Mouse (Mus musculus) T-helper 2 cell (primary cell): ENCODE data around the gene Gps1.
"Not testable (repeated sequence)": the region's sequence is repeated elsewhere in the genome, so short reads cannot be mapped to it uniquely, and the experiment has no call there.

ENCODE experiments used
- in situ Hi-C: fragments of 300-600 bp; cut with MboI, MseI; formaldehyde crosslinking; loops from one replicate; pipeline ENCODE4 v1.15.1; 2025; ENCODE audit warnings: high pct_unique_total_duplicates

Gps1 gene

DNA sequence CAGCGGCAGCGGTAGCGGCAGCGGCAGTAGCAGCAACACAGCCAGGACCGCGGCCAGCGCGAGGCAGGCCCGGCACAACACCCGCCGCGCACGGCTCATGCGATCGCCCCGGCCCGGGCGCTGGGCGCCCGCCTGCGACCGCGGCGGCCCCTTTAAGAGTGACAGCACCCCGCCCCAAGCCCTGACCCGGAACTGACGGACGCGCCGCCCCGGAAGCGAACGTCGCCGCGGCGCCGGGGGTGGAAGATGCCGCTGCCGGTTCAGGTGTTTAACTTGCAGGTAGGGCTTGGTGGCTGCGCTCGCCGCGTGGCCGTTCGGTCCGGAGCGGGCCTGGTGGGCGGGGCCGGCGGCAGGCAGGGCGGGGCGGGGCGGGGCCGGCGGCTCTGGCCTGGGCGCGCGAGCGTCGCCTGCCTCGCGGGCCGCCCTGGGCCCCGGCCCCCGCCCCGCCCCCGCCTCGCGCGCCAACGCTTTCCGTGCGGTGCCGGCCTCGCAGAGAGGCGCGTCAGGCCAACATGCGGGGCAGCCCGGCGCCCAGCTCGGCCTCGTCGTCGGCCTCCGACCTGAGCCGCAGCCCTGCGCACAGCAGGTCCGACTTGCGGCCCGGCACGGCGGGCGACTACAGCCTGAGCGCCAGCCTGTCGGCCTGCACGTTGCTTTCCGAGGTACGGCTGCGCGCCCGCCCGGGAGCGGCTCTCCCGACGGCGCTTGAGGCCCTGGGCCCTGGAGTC is at the start of gene Gps1, which contains the start of gene Rfng:
TSS of gene Gps1 (plus strand) at position 209 of the 728 bp plus-strand sequence.
TSS of gene Rfng (minus strand) at position 144 of the 728 bp plus-strand sequence.
- in situ Hi-C loops = no loop called here

DNA sequence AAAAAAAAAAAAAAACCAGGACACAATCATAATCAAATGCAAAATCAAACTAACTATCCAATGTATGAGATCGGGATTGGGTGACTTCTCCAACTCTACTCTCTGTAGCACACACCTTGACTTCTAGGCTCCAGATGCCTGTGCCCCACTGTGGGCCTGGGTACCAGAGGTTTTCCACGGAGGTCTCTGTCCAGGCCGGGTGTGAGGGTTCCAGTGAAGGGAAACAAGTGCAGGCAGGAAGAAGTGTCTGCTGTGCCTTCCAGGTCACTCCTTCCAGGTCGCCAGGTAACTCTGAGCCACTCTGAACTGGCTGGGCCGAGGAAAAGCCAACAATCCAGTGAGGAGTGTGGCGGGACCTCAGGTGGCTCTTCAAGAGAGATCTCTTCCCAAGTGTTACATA is 47.6 kb upstream of the Gps1 start:
- in situ Hi-C loops = no loop called here

DNA sequence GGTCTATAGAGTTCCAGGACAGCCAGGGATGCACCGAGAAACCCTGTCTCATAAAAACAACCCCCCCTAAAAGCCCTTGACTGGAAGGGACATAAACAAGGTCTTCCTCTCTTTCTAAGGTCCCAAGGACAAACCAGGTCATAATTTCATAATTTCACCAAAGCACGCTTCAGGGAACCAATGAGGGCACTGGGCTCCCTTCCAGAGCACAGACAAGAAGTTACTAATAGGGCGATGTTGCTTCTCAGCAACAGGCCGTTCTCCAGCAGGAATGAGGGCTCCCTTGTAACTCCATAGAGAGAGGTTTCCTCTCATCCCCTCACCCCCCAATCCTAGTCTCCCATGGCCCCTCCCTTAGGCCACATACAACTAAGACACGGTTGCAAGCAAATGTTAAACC is 43.1 kb upstream of the Gps1 start:
- in situ Hi-C loops = no loop called here

DNA sequence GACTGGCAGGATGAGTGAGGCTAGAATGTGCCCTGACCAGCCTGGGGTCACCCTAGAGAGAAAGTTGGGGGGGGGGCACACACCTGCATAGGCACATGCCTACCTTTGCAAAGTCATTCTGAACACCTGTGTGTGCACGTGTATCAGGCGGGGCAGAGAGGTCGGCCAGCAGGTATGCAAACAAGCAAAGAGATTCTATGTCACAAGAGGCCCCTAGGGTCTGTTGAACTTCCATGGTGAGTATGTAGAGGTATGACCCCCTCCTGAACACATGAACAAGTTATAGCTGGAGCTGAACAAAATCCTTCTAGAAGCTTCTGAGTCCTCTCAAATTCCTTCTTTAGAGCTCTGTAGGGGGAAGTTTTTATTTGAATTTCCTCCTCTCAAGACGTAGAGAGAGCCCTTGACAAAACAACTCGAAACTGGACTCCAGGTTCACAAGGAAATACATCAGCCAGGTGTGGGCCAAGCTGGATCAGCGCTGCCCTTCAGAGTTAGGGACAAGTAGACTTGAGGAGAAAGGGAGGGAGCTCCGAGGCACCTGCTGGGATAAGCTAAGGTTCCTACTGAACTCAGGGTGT is 39.9 kb upstream of the Gps1 start:
- in situ Hi-C loops = no loop called here

DNA sequence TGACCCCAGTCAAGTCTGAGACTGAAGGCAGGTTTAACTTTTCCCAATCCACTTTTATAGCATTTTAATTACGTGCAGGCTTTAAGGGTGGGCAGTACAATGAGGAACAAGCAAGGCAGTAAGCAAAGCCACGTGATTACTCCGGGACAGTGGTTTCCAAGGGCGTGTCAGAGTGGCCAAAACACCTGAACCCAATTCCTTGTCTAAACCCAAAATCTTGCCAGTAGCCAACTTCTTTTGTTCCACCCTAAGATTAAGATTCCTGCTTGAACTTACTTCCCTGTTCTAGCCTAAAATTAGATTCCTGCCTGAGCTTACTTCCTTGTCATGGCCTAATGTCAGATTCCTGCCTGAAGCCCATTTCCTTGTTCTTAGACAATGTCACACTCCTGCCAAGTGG is 36.1 kb upstream of the Gps1 start:
- in situ Hi-C loops = no loop called here

DNA sequence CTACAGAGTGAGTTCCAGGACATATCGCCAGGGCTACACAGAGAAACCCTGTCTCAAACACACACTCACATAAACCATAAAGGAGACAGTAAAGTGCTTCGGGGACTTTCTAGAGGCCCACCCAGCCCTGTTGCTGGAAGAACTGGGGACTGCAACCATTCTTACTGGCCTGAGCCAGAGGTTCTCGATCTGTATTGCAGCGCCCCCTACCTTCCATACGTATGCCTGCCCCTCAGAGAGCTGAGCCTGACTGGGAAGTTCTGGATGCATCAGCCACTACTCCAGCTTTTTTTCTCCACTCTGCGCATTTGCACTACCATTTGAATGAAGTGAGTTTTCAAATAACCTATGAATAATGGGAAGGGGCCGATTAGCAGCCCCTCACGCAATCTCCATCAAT is 34.6 kb upstream of the Gps1 start:
- in situ Hi-C loops = no loop called here

DNA sequence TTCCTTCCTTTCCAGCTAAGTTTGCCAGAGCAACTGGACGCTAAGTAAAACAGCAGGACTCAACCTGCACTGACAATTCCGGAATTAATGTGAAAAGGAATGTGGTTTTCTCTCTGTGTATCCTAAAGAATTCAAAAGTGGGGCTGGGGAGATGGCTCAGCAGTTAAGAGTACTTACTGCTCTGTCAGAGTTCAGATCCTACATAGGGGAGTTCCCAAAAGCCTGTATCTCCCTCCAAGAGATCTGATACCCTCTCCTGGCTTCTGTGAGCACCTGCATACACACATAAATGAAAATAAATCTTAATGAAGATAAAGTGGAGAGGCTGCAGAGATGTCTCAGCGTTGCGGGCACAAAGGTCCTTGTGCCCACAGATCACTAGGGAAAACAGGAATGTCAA is 32.5 kb upstream of the Gps1 start:
- in situ Hi-C loops = no loop called here

DNA sequence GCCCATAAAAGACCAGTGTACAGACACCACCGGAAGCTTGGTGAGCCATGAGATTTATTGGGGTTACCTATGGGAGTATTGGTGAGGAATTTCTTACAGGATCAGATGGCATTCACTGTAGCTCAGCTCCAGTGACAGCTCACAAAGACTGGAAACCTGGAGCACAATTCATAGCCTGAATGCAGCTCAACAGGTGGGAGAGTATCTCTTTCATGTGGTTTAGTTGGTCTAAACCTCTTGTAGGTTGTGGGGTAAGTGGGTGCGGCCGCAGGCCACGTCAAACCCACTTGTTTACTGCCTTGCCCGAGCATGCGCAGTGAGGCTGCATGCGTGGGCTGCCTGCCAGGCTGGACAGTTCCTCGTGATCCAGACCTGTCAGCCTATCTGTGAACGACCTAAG is 23.8 kb upstream of the Gps1 start:
- in situ Hi-C loops = no loop called here

DNA sequence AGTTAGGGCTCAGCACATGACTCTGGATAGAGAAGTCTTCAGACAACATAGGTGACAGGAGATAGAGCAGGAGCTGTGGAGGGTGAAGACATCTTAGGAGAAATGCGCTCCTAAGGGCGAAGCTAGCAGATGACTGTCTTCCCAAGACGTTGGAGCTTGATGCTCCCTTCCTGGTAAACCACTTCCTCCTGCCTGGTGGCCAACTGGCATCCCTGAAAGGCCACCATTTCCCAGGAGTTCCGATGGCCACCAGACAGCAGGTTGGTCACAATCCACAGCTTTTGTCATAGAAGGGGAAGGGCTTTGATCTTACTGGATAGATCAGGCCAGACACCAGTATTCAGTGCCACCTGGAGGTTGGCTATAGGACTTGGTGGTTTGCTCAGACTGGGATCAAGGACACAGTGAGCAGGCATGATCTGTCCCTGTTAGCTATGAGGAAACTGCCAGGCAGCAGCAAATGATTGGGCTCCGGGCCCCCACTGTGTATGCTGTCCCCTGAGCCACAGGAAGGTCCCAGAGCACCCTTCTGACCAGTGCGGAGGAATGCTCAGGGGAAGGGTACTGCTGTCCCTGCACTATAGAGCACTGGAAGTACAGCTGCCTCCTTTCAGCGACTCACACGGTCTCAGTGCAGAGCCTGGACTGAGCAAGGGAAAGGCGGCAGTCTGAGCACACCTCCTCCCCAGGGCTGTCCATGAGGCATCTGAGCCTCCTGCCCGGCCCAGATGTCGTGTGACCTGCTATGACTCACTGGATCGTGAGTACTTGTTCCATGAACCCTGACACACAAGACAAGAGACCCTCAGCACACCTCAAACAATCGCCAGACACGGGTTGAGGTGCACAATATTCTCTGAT is 22.0 kb upstream of the Gps1 start:
- in situ Hi-C loops = no loop called here

DNA sequence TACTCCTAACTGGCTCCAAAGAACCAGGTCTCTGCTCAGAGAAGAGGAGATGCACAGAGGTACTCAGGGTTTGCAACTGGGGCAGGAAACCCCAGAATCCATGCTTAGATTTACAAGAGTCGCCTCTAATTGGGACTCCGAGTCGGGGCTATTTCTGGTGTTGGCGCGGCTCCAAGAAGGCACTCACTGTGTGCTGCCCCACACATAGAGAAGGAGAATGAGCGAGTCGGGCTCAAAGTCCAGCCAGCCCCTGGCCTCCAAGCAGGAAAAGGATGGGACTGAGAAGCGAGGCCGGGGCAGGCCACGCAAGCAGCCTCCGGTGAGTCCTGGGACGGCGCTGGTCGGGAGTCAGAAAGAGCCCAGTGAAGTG is 21.4 kb upstream of the Gps1 start, which contains the start of gene Hmga1b:
TSS of gene Hmga1b (plus strand) at position 123 of the 370 bp plus-strand sequence.
- in situ Hi-C loops = not testable (repeated sequence)

DNA sequence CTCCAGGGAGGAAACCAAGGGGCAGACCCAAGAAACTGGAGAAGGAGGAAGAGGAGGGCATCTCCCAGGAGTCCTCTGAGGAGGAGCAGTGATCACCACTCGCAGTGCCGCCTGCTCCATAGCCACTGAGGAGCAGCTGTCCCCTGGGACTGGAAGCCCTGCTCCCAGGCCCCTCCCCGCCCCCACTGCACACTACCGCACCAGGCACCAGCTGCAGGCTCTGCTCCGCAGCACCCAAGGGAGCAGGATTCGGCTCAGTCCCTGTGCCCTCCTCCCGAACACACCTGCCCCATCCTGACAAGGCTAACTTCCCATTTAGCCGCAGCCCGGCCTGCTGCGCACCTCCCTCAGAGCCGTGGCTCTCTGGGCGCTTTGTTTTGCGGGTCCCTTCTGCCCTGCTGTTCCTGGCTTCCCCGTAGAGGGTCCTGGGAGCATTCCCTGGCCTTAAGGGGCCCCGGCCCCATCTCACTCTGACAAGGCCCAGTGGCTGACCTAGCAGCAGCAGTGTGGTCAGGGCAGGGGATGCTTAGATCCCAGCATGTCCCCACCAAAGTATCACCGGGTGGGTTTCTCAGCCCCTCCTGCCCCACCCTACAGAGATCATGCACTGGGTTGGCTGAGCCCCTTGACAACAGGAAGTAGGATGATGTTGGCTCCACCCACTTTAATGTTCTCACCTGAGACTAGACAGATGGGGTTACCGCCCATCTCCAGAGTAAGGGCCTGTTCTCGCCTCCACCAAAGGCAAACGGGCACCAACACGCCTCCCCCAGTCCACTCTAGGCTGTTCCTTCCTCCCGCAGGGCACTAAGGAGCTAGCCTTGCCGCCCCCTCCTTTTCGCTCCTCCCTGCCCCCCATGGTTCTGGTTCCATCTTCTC is 20.7 kb upstream of the Gps1 start:
- in situ Hi-C loops = not testable (repeated sequence)

DNA sequence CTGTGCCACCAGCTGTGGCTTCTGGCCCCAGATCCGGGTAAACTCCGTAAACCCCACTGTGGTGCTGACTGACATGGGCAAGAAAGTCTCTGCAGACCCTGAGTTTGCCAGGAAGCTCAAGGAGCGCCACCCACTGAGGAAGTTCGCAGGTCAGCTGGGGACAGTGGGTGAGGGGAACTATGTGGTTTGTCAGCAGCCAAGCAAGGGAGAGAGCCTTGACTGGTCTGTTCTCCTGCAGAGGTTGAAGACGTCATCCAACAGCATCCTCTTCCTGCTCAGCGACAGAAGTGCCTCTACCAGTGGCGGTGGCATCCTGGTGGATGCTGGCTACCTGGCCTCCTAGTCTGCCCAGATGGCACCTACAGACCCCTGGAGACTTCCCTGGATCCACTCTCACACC is 17.0 kb upstream of the Gps1 start:
- in situ Hi-C loops = loop anchor here (5.0 kb wide), 1 partner anchor 40 kb away; the partner anchor contains the start of gene Dcxr

DNA sequence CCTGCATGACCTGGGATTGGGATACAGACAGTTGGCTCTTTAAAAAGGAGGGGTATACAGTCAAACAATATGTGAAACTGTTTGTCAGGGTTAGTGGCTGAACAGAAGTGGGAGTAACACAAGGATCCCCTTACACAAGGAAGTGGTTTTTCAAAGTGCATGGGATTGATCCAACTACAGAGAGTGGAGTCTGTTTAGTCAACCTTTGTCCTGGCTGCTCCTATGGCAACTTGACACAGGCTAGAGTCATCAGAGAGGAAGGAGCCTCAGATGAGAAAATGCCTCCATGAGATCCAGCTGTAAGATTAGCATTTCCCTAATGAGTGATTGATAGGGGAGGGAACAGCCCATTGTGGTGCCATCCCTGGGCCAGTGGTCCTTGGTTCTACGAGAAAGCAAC is 15.9 kb upstream of the Gps1 start:
- in situ Hi-C loops = loop anchor here (5.0 kb wide), 1 partner anchor 41 kb away; the partner anchor contains the start of gene Dcxr

DNA sequence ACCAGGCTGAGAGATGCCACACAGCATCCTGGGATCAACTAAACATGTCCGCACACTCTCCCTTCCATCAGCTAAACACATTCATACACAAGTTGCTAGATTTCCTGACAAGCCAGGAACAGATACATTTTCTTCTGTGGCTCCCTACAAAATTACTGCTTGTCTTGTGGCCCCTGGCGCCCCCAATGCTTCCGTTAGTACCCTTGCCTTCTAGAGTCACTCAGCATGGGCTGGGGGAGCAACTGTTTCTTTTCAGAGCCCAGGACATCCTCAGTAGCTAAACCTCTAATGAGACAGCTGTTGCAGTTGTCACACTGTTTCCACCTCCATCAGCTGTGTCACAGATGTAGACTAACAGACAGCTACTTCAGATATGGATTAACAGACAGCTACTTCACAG is 11.3 kb upstream of the Gps1 start:
- in situ Hi-C loops = no loop called here

DNA sequence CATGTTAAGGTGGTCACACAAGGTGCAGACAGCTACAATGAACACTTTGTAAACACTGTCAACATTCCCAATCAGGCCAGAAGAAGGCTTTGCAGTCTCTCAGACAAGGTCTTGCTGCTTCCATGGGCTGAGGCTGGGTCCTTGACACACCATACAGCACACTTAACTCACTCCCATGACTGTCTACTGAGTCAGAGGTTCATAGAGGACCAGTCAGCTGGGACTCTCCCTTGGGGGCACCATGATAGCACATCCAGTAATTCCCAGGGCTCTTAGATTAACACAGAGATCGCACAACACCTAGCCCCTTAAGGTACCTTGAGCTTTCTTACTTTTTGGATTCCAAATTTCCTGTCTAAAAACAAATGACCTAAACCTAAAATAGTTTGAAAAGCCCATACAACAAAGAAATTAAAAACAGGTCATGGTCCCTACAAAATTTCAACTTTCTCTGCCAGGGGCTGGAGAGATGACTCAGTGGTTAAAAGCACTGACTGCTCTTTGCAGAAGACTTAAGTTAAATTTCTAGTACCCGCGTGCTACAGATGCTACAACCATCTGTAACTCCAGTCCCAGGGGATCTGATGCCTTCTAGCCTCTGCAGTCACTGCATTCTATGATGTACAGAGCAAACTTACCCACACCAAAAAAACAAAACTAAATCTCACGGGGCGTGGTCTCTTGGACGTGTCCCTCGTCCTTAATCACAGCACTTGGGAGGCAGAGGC is 10.4 kb upstream of the Gps1 start:
- in situ Hi-C loops = no loop called here

DNA sequence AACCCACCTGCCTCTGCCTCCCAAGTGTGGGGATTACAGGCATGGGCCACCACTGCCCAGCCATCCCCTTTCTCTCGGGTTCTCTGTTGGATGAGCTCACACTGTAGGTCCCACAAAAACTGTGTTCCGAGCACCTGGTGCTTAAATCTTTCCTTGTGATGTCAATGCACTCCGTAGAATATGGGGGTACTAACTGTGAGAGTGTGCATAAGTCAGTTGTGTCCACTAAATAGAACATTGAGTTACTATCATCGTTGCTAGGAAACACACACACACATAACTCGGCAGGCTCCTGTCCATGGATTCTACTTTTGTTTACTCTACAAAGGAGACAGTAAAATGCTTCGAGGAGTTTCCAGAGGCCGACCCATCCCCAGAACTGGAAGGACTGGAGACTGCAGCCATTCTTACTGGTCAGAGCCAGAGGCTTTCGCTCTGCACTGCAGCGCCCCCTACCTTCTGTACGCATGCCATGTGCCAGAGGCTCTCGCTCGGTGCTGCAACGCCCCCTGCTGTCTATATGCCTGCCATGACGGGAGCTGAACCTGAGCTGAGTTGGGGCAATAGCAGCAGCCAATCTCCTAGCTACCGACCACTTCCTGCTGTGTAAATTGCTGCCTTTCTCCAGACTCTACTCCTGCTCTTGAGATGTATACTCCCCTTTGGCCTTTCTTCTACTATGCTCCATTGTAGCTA is 8.2 kb upstream of the Gps1 start:
- in situ Hi-C loops = no loop called here

DNA sequence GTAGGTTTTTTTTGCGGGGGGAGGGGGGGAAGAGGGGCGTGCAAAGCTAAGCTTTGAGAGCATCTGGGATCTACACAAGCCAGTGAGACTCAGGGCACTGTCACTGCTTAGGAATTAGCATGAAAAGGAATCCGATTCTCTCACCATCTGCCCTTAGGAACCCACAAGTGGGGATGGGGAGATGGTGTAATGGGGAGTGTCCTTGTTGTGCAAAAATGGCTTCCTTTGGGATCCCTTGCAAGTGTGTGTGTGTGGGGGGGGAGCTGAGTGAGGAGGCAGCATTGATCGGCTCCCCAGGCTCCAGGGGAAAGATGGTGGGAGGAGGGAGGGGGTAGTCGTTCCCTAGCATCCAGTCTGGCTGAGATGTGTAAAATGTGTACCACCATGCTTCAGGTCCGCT is 6.9 kb upstream of the Gps1 start:
- in situ Hi-C loops = no loop called here

DNA sequence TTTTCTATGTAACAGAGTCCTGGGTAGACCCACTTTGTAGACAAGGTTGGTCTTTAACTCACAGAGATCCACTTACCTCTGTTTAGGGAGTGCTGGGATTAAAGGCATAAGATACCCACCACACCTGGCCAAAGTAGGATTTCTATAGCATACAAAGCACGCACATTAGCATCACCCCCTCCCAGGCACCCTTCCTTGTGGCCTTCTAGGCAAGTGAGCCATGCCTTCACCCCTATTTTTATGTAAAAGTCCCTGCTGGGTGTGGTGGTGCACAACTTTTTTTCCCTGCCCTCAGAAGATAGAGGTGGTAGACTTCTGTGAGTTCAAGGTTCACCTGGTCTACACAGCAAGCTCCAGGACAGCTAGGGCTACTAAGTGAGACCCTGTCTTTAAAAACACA is 4.2 kb upstream of the Gps1 start:
- in situ Hi-C loops = no loop called here

DNA sequence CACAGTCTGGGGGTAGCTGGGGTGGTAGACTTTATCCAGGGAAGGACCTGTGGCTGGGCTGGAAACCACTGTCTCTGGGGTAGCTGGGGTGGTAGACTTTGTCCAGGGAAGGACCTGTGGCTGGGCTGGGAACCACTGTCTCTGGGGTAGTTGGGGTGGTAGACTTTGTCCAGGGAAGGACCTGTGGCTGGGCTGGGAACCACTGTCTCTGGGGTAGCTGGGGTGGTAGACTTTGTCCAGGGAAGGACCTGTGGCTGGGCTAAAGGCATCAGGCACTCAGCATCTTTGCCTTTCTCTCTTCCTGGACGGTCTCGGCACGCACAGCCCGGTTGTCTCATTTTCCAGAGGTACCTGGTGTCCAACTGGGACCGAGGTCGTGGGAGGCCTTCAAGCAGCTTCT is 2.7 kb upstream of the Gps1 start:
- in situ Hi-C loops = not testable (repeated sequence)

DNA sequence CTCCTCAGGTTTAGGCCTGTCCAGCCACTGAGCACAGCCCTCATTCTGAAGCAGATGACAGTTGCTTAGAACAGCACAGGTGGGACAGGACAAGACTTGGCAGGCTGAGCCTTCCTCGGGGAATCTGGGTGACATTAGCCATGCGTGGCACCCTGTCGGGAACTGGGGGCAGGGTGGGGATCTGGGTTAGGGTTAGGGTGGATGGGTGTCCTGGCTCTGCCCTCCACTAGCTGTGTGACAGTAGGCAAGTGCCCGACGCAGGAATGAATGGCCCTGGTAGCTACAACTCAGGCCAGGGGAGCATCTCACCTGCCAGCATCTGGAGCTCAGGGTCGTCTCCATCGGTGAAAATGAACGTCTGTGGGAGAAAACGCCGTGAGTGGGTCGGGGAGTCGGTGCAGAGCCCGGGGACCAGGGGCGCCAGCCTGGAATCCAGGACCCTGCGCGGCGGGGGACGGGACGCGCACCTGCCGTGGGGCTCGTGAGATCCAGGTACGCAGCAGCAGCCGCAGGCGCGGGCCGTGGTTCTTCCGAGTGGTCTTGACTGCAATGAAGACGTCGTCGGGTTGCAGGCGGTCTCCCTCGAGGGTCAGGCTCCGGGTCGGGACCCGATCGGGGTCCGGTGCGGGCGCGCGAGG is 527 bp upstream of the Gps1 start:
- in situ Hi-C loops = no loop called here
